Mouse (Mus musculus) right cerebral cortex, adult 2 months (tissue): ENCODE results near the gene Usp8.

ENCODE experiments used
- DNase-seq, 2 experiments: peaks; one replicate each; pipeline ENCODE4 v3.0.0; 2021 to 2022; ENCODE audit warnings: low spot score in 2 of 2

The Usp8 gene

GRCm38 (mm10) chr2:126706759-126707437 is at the start of gene Usp8:
Usp8 (plus strand) TSS chr2:126707328.
- peak; percentile 97 to 99 for DNase-seq

- DNase-seq: peak; percentile 18 to 25
Measured at GRCm38 (mm10) chr2:126663481-126663880, 43.6 kb upstream of the Usp8 start.

GRCm38 (mm10) chr2:126665984-126666383 is 41.1 kb upstream of the Usp8 start:
- no peak for DNase-seq

GRCm38 (mm10) chr2:126668621-126669252 is 38.4 kb upstream of the Usp8 start:
- DNase-seq: no peak

- no peak for DNase-seq
Measured at GRCm38 (mm10) chr2:126673317-126674242, 33.5 kb upstream of the Usp8 start.

- peak; percentile 39 to 51 for DNase-seq
Measured at GRCm38 (mm10) chr2:126674441-126675168, 32.5 kb upstream of the Usp8 start.

- DNase-seq: peak; percentile 84 to 86
Measured at GRCm38 (mm10) chr2:126675169-126676121, 31.7 kb upstream of the Usp8 start.

- no peak for DNase-seq
Measured at GRCm38 (mm10) chr2:126676122-126676515, 31.0 kb upstream of the Usp8 start, which contains the start of gene Gabpb1. Gabpb1 (minus strand) TSS chr2:126676337.

- no peak for DNase-seq
Measured at GRCm38 (mm10) chr2:126677366-126677765, 29.8 kb upstream of the Usp8 start.

- no peak for DNase-seq
Measured at GRCm38 (mm10) chr2:126682333-126682732, 24.8 kb upstream of the Usp8 start.

GRCm38 (mm10) chr2:126682937-126683336 is 24.2 kb upstream of the Usp8 start:
- DNase-seq: no peak

- DNase-seq: no peak
Measured at GRCm38 (mm10) chr2:126691290-126691689, 15.8 kb upstream of the Usp8 start.

GRCm38 (mm10) chr2:126695285-126695684 is 11.8 kb upstream of the Usp8 start:
- DNase-seq: no peak

- no peak for DNase-seq
Measured at GRCm38 (mm10) chr2:126707438-126707779, 281 bp downstream of the Usp8 start.

GRCm38 (mm10) chr2:126708361-126708760 is 1.2 kb downstream of the Usp8 start:
- DNase-seq: no peak

GRCm38 (mm10) chr2:126712526-126712925 is 5.4 kb downstream of the Usp8 start:
- DNase-seq: no peak

GRCm38 (mm10) chr2:126712950-126713349 is 5.8 kb downstream of the Usp8 start:
- DNase-seq: no peak

- no peak for DNase-seq
Measured at GRCm38 (mm10) chr2:126729207-126729606, 22.1 kb downstream of the Usp8 start.

- no peak for DNase-seq
Measured at GRCm38 (mm10) chr2:126730502-126730901, 23.4 kb downstream of the Usp8 start.

- no peak for DNase-seq
Measured at GRCm38 (mm10) chr2:126735339-126736073, 28.4 kb downstream of the Usp8 start.
